Mouse (Mus musculus): ENCODE results near the gene Cers6. TPM values are rescaled to one million over a fixed set of nuclear protein-coding genes. Genes with fewer than 3 reads are reported as not detected.

Cers6 gene
- total RNA-seq, 2 experiments from 2014 or later: 92.2 to 97.2 TPM

DNA sequence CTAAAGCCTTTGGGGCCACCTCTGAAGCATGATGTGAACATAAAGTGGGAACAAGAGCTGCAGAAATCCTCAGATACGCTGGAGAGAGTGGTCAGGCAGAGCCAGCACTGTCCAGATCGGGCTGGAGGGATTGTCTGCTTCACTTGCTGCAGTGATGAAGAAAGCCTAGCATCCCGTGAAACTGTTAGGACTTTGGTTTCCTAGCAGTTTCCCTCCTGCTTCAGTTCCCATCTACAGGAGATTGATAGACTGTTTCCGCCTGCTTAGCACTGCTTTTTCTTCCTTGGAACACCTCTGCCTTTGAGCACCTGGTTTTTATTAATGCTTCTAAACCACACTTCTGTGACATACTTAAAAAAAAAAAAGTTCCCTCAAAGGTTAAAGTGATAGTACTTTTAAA lies 160.3 kb downstream of the Cers6 start:
- Histone ChIP-seq H3K27ac (peak overlapping the region; percentile 67; the same call in 1 of the 2 replicates), H3K4me3 (no peak overlapping the region)
- no peak for DNase-seq (ENCODE audit: low spot score in 2 of 2)
- TF ChIP-seq CTCF (conservative IDR thresholded peaks at IDR 0.05): no peak

- TF ChIP-seq CTCF (conservative IDR thresholded peaks at IDR 0.05): no peak
- Histone ChIP-seq H3K27ac (0 out of 2 replicates have a peak overlapping the region, but pooled peaks have one; percentile 11), H3K4me3 (no peak overlapping the region)
- DNase-seq (ENCODE audit: low spot score in 2 of 2): no peak
These were observed 163.6 kb downstream of the Cers6 start for GRCm38 (mm10) chr2:69024856-69025255.

DNA sequence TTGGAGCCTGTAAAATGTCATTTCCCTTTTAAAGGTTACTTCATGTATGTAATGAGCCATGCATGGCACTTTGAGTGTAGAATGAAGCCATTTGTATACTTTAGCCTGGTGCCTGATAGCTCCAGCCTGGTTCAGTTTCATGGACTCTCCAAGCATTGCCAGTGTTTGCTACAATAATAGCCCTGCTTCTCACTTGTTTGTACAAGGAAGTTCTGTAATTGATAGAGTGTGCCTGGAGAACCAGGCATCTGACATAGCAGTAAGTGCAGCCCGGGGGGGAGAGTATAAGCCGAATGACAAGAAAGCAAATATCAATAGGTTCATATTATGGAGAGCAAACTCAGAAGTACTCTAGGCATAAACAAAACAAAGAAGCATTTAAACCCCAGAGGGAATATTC lies 171.3 kb downstream of the Cers6 start:
- no peak for TF ChIP-seq CTCF (conservative IDR thresholded peaks at IDR 0.05)
- DNase-seq (ENCODE audit: low spot score in 2 of 2): no peak
- no peak overlapping the region for H3K4me3 ChIP-seq

DNA sequence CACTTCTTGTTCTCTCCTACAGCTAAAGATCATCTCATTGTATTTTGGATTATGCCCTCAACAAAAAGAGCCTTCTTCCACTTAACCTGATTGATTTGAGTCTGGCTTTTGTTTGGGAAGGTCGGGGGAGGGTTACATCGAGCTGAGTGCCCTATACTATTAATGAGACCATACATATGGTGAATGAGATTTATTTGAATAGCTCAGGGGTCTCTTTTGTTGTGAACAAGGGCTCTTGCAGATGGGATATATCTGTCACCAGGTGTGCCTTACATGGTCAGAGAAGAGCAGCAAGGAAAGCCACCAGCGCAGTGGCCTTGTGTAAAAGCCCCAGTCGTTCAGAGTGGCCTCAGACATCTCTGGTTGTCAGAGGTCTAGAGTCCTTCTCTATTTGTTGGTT lies 174.2 kb downstream of the Cers6 start:
- H3K4me3 ChIP-seq: no peak overlapping the region
- H3K27ac ChIP-seq: no peak overlapping the region
- no peak for DNase-seq (ENCODE audit: low spot score in 2 of 2)
- no peak for TF ChIP-seq CTCF (conservative IDR thresholded peaks at IDR 0.05)

More for the DNA sequence above, 171.3 kb downstream of the Cers6 start:
- H3K27ac ChIP-seq: no peak overlapping the region

DNA sequence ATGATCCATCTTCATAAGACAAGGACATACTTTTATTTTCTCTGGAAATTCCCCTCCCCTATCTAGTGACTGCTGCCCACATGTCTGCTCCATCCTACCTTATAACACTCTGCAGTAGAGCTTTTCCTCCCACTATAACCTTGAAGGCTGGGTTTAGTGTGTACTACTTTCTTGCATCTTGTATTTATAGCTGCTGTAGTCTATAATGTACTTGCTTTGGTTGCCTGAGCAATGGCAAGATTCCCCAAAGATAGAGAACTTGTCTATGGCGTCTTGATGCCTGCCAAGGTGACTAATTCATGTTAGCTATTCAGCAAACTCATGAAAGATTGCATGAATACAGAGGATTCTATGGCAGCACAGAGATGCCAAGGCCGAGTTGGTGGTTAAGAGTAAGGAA lies 176.1 kb downstream of the Cers6 start:
- Histone ChIP-seq H3K27ac (no peak overlapping the region), H3K4me3 (no peak overlapping the region)
- DNase-seq (ENCODE audit: low spot score in 2 of 2): no peak
- no peak for TF ChIP-seq CTCF (conservative IDR thresholded peaks at IDR 0.05)

DNA sequence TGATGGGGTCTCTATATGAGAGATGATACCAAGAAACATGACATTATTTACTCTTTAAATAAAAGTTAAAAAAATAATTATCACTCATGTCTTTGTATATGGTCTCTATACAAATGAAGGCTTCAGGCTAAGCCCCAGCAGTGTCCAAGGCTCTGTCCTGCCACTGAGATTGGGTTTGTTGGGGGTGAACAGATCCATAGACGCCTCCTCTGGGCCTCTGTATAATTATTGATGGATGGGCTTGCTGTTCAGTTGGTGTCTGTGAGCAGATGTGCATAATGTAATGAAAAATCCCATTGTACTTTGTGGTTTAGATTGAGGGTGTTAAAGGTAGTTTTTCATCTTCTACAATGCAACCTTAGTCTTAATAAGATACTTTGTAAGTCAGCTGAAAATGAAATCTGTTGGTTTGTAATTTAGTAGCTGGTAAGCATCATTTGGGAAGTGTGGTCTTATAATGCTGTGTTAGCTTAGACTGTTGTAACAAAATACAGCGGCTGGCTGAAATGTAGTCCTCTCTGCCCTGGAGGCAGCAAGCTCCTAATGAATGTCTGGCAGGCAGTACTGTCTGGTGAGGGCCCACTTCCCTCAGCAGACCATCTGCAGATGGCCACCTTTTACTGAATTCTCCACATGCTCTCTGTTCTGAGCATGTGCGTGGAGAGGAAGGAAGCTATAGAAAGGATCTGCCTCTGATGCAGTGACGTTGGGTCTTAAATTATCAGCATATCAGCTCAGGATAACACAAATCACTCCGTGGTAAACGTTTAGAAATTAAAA lies 181.3 kb downstream of the Cers6 start:
- TF ChIP-seq CTCF (conservative IDR thresholded peaks at IDR 0.05): no peak
- DNase-seq (ENCODE audit: low spot score in 2 of 2): no peak
- H3K4me3 ChIP-seq: no peak overlapping the region
- H3K27ac ChIP-seq: peak overlapping the region; percentile 57

DNA sequence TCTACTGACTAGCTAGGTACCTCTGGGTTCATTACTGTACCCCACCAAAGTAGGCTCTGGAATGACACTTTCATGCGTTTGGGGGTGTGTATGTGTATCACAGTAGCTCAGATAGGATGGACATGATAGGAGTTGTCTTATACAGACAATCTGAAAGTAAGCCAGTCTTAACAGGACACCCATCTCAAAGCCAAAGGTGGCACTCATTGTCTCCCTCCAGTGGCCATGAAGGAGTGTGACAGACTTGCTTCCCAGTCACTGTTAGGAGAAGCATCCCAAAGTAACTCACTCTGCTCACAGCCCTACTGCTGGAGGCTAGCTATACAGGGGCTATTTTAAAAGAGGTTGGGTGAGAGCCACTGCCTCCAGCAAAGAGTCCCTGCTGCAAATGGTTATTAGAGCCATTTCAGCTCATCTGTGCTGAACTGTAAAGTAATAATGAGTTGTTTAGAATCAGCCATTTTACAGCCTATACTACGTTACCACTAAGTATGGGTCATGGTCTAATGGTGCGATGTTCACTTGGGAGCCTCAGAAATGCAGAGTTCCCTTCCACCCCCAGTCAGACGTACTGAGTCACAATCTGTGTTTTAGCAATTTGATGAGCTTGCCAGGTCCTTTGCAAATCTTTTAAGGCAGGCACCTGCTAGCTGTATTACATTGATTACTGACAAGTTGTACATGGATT lies 182.3 kb downstream of the Cers6 start:
- peak; percentile 85 for TF ChIP-seq CTCF (conservative IDR thresholded peaks at IDR 0.05)
- peak; percentile 31 to 45 for DNase-seq (ENCODE audit: low spot score in 2 of 2)
- Histone ChIP-seq H3K27ac (peak overlapping the region; percentile 10; the same call in 1 of the 2 replicates), H3K4me3 (no peak overlapping the region)

DNA sequence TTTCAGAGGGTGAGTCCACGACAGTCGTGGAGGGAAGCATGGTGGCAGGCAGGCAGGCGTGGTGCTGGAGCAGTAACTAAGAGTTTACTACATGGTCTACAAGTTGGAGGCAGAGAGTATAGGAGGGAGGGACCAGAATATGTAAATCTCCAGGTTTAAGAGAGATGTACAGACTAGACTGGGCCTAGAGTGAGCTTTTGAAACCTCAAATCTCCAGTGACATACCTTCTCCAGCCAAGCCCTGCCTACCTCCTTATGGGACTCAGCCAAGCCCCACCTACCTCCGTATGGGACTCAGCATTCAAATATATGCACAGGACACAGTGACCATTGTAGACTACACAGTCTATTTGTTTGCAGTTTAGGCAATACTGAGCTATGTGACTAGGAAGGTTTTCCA lies 184.7 kb downstream of the Cers6 start:
- Histone ChIP-seq H3K4me3 (no peak overlapping the region), H3K27ac (no peak overlapping the region)
- no peak for TF ChIP-seq CTCF (conservative IDR thresholded peaks at IDR 0.05)
- no peak for DNase-seq (ENCODE audit: low spot score in 2 of 2)

DNA sequence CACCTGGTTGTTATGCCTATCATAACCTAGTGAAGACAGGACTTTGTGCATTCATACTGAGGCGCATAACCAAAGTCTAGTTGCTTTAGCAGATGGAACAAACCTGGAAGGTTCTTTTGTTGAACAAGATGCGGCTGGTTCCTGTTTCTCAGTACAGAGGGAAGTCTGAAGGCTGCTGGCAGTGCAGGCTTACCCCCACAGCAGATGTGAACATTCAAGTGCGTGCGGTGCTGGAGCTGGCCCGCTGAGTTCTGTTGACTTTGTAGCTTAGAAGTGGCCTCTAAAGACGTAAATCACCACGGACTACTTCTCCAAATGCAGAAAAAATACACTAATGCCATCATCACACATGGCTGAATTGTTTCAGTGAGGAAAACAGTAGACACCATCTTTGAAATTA lies 186.1 kb downstream of the Cers6 start:
- DNase-seq (ENCODE audit: low spot score in 2 of 2): no peak
- Histone ChIP-seq H3K27ac (peak overlapping the region; percentile 23; the same call in 1 of the 2 replicates), H3K4me3 (no peak overlapping the region)
- no peak for TF ChIP-seq CTCF (conservative IDR thresholded peaks at IDR 0.05)

DNA sequence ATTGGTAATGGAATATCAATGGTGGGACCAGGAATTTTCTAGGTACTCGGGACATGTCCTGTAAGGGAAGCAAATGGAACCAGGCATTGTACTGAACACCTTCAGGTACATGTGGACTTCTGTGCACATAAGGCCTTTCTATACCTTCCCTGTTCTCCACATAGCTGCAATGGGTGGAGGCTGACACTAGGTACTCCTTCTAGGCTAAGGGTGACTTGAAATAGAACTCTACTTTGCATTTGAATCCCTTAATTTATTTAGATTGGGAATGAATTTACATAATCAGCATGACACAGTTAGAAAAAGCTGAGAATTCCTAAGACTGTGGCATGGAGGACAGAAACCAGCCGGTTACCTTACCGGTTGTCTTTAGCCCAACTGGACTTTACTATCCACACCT lies 186.6 kb downstream of the Cers6 start:
- DNase-seq (ENCODE audit: low spot score in 2 of 2): no peak
- no peak for TF ChIP-seq CTCF (conservative IDR thresholded peaks at IDR 0.05)
- Histone ChIP-seq H3K27ac (no peak overlapping the region), H3K4me3 (no peak overlapping the region)

DNA sequence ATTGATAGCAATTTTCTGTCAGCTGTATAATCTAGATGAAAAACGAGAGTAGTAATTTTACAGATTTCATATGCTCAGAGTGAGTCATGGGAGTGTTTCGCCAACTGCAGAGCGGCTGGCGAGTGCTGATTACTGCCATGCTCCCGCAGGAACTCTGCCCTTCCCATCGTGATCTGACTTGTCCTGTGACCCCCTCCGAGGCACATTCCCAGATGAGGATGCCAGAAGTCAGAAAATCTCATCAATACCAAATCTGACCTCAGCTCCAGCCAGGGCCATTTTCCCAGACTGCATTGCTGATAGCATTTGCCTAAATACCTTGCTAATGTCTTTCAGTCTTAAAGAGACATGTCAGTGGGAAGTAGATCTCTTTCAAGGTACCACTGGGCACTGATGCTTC lies 187.9 kb downstream of the Cers6 start:
- Histone ChIP-seq H3K27ac (no peak overlapping the region), H3K4me3 (no peak overlapping the region)
- DNase-seq (ENCODE audit: low spot score in 2 of 2): no peak

DNA sequence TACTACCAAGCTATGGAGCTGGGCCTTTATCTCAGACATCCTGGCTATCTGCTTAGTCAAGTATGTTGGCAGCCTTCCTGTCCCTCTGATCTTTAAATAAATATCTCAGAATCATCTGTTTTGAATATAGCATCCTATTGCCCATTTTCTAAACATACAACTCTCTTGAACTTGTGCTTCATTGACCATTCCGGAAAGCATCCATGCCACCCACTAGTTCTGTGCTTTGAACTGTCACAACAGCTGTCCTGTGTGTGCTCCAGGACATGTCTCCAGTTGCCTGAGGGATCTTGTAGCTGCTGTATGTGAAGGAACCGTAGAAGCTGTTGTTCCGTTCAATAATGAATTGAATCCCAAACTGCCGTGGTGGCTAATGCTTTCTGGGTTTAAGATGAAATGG lies 188.9 kb downstream of the Cers6 start:
- no peak for DNase-seq (ENCODE audit: low spot score in 2 of 2)
- no peak overlapping the region for H3K27ac ChIP-seq
- TF ChIP-seq CTCF (conservative IDR thresholded peaks at IDR 0.05): no peak
- H3K4me3 ChIP-seq: no peak overlapping the region

More for the DNA sequence above, 187.9 kb downstream of the Cers6 start:
- TF ChIP-seq CTCF (conservative IDR thresholded peaks at IDR 0.05): no peak

GRCm38 (mm10) chr2:69051596-69051995 lies 190.4 kb downstream of the Cers6 start:
- no peak for TF ChIP-seq CTCF (conservative IDR thresholded peaks at IDR 0.05)
- Histone ChIP-seq H3K27ac (no peak overlapping the region), H3K4me3 (no peak overlapping the region)
- no peak for DNase-seq (ENCODE audit: low spot score in 2 of 2)

Data from layer of hippocampus, adult 2 months (tissue).